Mouse (Mus musculus): Measurements from ENCODE around the gene Vmn1r58.
"Not testable (repeated sequence)": the region's sequence is repeated elsewhere in the genome, so short reads cannot be mapped to it uniquely, and the experiment has no call there.

The Vmn1r58 gene

DNA sequence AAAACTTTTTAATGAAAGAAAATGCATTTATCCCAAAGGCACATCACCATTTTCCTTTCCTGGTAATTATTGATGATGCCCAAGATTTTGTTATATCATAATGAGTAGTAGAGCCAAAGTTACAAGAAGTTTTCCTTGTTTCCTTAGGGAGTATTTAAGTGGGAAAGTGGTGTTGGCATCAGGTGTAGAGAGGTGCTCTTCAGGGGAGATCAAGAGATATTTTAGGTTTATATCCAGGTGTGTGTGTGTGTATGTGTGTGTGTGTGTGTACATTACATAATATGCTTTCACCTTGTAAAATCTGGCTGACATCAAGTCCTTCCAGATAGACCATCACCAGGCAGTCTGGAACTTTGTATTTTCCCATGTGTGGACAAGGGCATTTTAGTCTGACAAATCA lies at the start of gene Vmn1r58:
Vmn1r58 (minus strand) TSS at position 101 of the 400 bp plus-strand sequence.
- not testable (repeated sequence) for DNase-seq

GRCm38 (mm10) chr7:5456674-5457073 lies 43.5 kb upstream of the Vmn1r58 start, which contains the start of gene Vmn1r59:
Gene Vmn1r59, minus strand, starts transcription at chr7:5456774.
- no peak for DNase-seq

DNA sequence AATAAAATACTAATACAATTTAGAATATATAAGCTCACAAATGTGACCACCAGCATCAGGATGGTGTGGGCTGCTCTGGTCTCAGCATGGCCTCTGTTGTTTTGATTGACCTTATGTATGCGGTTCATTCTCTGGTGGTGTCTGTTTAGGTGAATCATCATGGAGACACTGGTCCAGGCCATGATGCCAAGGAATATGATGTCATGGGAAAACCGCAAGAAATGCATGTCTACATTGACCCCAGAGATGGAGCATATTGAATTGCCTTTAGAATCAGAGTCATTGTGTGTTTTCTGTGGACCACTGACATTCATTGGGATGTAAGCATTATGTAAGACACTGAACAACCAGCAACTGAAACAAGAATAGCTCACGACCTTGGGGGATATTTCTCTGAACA lies 40.8 kb upstream of the Vmn1r58 start:
- not testable (repeated sequence) for DNase-seq

DNA sequence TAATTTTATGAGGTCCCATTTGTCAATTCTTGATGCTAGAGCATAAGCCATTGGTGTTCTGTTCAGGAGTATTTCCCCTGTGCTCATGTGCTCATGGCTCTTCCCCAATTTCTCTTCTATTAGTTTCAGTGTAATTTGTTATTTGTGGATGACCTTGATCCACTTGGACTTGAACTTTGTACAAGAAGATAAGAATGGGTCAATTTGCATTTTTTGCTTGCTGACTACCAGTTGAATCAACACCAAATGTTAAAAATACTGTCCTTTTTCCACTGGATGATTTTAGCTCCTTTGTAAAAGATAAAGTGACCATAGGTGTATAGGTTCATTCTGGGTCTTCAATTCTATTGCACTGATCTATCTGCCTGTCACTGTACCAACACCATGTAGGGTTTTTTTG lies 35.4 kb upstream of the Vmn1r58 start:
- no peak for DNase-seq

- DNase-seq, result no peak
Observed at GRCm38 (mm10) chr7:5406201-5406600, 7.0 kb downstream of the Vmn1r58 start.

GRCm38 (mm10) chr7:5366724-5367123 lies 46.5 kb downstream of the Vmn1r58 start:
- no peak for DNase-seq

GRCm38 (mm10) chr7:5363599-5363998 lies 49.6 kb downstream of the Vmn1r58 start:
- no peak for DNase-seq
